Comparison of ENCODE assay signal across 7 mouse cellular contexts in the genomic region with DNA sequence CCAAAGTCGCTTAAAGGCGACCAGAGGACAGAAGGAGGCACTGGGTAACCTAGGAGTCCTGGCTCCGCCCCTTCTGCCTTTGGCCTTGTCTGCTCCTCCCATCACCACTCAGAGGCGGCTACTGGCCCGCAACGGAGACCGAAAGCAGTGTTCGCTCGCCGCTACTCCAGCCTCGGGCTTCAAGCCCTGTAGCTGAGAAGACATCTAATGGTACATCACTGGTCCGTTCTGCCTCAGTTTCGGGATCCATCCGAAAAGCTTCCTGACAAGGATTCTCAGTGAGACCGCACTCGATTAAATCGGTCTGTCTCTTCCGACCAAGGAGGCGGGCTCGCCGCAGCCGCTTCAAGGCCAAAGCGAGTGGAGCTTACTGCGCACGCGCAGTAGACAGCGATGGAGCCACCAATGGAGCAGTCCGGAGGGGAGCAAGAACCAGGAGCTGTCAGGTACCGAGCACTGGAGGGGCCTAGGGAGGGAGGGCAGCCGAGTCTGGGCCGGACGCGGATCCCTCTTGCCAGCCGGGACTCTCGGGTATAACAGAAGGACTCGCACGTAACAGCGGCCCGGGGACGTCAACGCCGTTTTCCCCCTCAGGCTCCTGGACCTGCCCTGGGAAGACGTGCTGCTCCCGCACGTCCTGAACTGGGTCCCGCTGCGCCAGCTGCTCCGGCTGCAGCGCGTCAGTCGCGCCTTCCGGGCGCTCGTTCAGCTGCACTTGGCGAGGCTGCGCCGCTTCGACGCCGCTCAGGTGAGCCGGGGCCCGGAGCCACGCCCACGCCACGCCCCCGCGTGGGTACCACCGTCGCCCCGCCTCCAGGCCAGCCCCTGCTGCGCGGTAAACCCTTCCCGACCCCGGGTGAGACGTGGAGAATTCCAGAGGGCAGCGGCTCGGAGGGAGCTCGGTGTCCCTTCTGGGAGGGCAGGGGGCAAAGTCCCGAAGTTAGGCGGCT. TPM values are rescaled to one million over a fixed set of nuclear protein-coding genes. Genes with fewer than 3 reads are reported as not detected.
DNase-seq lines count a peak whose midpoint lies in the region; ATAC-seq lines count a peak whose summit lies in the region.

Gene Fbxl15 (plus strand): TSS at position 104 of the 950 bp plus-strand sequence.

- no peaks in the 10 kb centered on the region for H3K9me3 ChIP-seq in embryonic facial prominence, embryonic 10.5 days
- no peaks in the 10 kb centered on the region for H3K9me3 ChIP-seq in limb, embryonic 10.5 days (replicated peaks)
- H3K9me3 ChIP-seq in midbrain, embryonic 13.5 days, result no peaks in the 10 kb centered on the region

- peak; percentile 66 for ATAC-seq in granulocyte monocyte progenitor cell, adult 5-6 weeks (replicated peaks; ENCODE audit: poor library complexity, severe bottlenecking)
- ATAC-seq in midbrain, embryonic 13.5 days, result peak; percentile 87

- peak within 1 kb of the TSS; percentile 80 for H3K9ac ChIP-seq in midbrain, embryonic 13.5 days (replicated peaks)

- peak; percentile 94 for DNase-seq in adrenal gland, postnatal 10 days
- peak; percentile 95 for DNase-seq in embryonic facial prominence, embryonic 10.5 days (ENCODE audit: low spot score)
- DNase-seq in kidney, adult 11 months, result peak; percentile 95
- DNase-seq in limb, embryonic 10.5 days (ENCODE audit: low spot score), result peak; percentile 94
- peak; percentile 90 for DNase-seq in spleen, adult 12 weeks (ENCODE audit: low spot score)

- H3K4me2 ChIP-seq in midbrain, embryonic 13.5 days (replicated peaks), result peak within 1 kb of the TSS; percentile 100

- peak within 1 kb of the TSS; percentile 76 for H3K4me3 ChIP-seq in embryonic facial prominence, embryonic 10.5 days
- peak within 1 kb of the TSS; percentile 69 for H3K4me3 ChIP-seq in limb, embryonic 10.5 days
- peak within 1 kb of the TSS; percentile 62 for H3K4me3 ChIP-seq in midbrain, embryonic 13.5 days (replicated peaks)

- under 1% methylated on average over 81 of the region's 81 CpGs for WGBS in embryonic facial prominence, embryonic 10.5 days
- under 1% methylated on average over 81 of the region's 81 CpGs for WGBS in limb, embryonic 10.5 days
- under 1% methylated on average over 79 of the region's 81 CpGs for WGBS in midbrain, embryonic 13.5 days

- H3K36me3 ChIP-seq in embryonic facial prominence, embryonic 10.5 days (replicated peaks), result peaks cover 30% of the 10 kb centered on the region
- H3K36me3 ChIP-seq in limb, embryonic 10.5 days, result peaks cover 20% of the 10 kb centered on the region
- H3K36me3 ChIP-seq in midbrain, embryonic 13.5 days, result peaks cover 27% of the 10 kb centered on the region

- H3K4me1 ChIP-seq in embryonic facial prominence, embryonic 10.5 days, result peaks cover 54% of the 10 kb centered on the region
- peaks cover 44% of the 10 kb centered on the region for H3K4me1 ChIP-seq in limb, embryonic 10.5 days
- peaks cover 60% of the 10 kb centered on the region for H3K4me1 ChIP-seq in midbrain, embryonic 13.5 days (replicated peaks)

- peak within 1 kb of the TSS; percentile 89 for H3K27ac ChIP-seq in embryonic facial prominence, embryonic 10.5 days (replicated peaks)
- peak within 1 kb of the TSS; percentile 83 for H3K27ac ChIP-seq in limb, embryonic 10.5 days
- peak within 1 kb of the TSS; percentile 96 for H3K27ac ChIP-seq in midbrain, embryonic 13.5 days

- H3K27me3 ChIP-seq in embryonic facial prominence, embryonic 10.5 days (replicated peaks; ENCODE audit: low read depth, poor library complexity, severe bottlenecking), result peaks cover 72% of the 10 kb centered on the region
- H3K27me3 ChIP-seq in limb, embryonic 10.5 days (ENCODE audit: low read depth, poor library complexity, severe bottlenecking), result peaks cover 57% of the 10 kb centered on the region
- peaks cover 16% of the 10 kb centered on the region for H3K27me3 ChIP-seq in midbrain, embryonic 13.5 days

RNA-seq across cellular contexts. Expression of gene Fbxl15, which starts in this region (rescaled TPM):
- total RNA-seq in adrenal gland, postnatal 10 days (2021), result 10 to 100 TPM in 1 of 2 experiments, 1 to 10 TPM in 1; 8.9 to 10.5 TPM
- polyA plus RNA-seq in embryonic facial prominence, embryonic 10.5 days (2016; fragmentation: Nextera tagmentation; extraction: Ambion mirVana), result 17.1 and 17.2 TPM in 2 replicates
- 0.53 TPM in 1 of 2 replicates, not detected in the other for total RNA-seq in granulocyte monocyte progenitor cell, adult 5-6 weeks (2014; fragmentation: Nextera tagmentation)
- 2.4 and 3.3 TPM in 2 replicates for total RNA-seq in granulocyte monocyte progenitor cell, adult 5-6 weeks (2017)
- polyA plus RNA-seq in limb, embryonic 10.5 days (2016; fragmentation: Nextera tagmentation; extraction: Ambion mirVana), result 12.2 and 13.0 TPM in 2 replicates
- 40.8 and 44.2 TPM in 2 replicates for polyA plus RNA-seq in midbrain, embryonic 13.5 days (2015; fragmentation: Nextera tagmentation; extraction: Ambion mirVana)

Comparison
In these comparisons a context has a peak if more than half of its experiments do, and no peak if none do; other contexts are left out.
1. Peak in every context shown above with its lines: DNase-seq, ATAC-seq, H3K4me3 ChIP-seq and H3K27ac ChIP-seq.